In genomic region chr16:29734738-29735250, GRCm38 (mm10) we compare ENCODE assay signal across 9 mouse cellular contexts.
DNase-seq lines count a peak whose midpoint lies in the region; ATAC-seq lines count a peak whose summit lies in the region.
"Had no signal": no experiment of that assay in that cellular context is flagged by ENCODE, and none has a peak within 500 bp of the region (broad histone marks: within the 10 kb centered on the region; RNA-seq: fewer than 3 reads in every experiment).

No protein-coding gene starts in this region.

- H3K4me1 ChIP-seq in intestine, embryonic 14.5 days (replicated peaks; ENCODE audit: control insufficient read depth, insufficient read depth, low read length): peaks cover 28% of the 10 kb centered on the region
- H3K4me1 ChIP-seq in liver, embryonic 12.5 days: 0 out of 2 replicates have a peak, but pooled peaks cover 16% of the 10 kb centered on the region
- H3K4me1 ChIP-seq in neural tube, embryonic 14.5 days (ENCODE audit: control insufficient read depth, insufficient read depth, low read length): peaks cover 17% of the 10 kb centered on the region

- H3K4me3 ChIP-seq in intestine, embryonic 14.5 days (ENCODE audit: low read depth, low read length): no peak overlapping the region
- no peak overlapping the region for H3K4me3 ChIP-seq in liver, embryonic 12.5 days
- H3K4me3 ChIP-seq in neural tube, embryonic 14.5 days (ENCODE audit: low read depth, low read length): no peak overlapping the region
- H3K4me3 ChIP-seq: liver, embryonic 13.5 days had no signal

- no peaks in the 10 kb centered on the region for H3K9me3 ChIP-seq in intestine, embryonic 14.5 days (ENCODE audit: control insufficient read depth, low read length)
- no peaks in the 10 kb centered on the region for H3K9me3 ChIP-seq in liver, embryonic 12.5 days (replicated peaks)
- H3K9me3 ChIP-seq in neural tube, embryonic 14.5 days (ENCODE audit: control insufficient read depth, low read length): no peaks in the 10 kb centered on the region
- H3K9me3 ChIP-seq: liver, embryonic 13.5 days had no signal

- 9% methylated on average over 11 of the region's 12 CpGs for WGBS in intestine, embryonic 14.5 days
- WGBS in liver, embryonic 12.5 days (ENCODE audit: insufficient replicate concordance): 11% methylated on average over 11 of the region's 12 CpGs
- 5% methylated on average over 11 of the region's 12 CpGs for WGBS in neural tube, embryonic 14.5 days

- DNase-seq in 3T3-L1 (ENCODE audit: low read depth, low spot score): peak; percentile 90
- peak; percentile 49 for DNase-seq in R1 (ENCODE audit: low read depth, low spot score)
- peak; percentile 98 for DNase-seq in heart, adult 11 months
- peak; percentile 84 for DNase-seq in intestine, embryonic 14.5 days (ENCODE audit: low spot score)
- no peak for DNase-seq in thymus, postnatal 4 days
- no peak for DNase-seq in adrenal gland, postnatal 10 days
- DNase-seq: liver, embryonic 13.5 days had no signal

- H3K4me2 ChIP-seq in intestine, embryonic 14.5 days (ENCODE audit: low read length): no peak overlapping the region; the same call in 1 of the 2 replicates
- peak overlapping the region; percentile 24; the same call in 1 of the 2 replicates for H3K4me2 ChIP-seq in liver, embryonic 12.5 days
- peak overlapping the region; percentile 24; the same call in 1 of the 2 replicates for H3K4me2 ChIP-seq in neural tube, embryonic 14.5 days (ENCODE audit: low read depth, low read length)
- H3K4me2 ChIP-seq: liver, embryonic 13.5 days had no signal

- no peaks in the 10 kb centered on the region for H3K36me3 ChIP-seq in intestine, embryonic 14.5 days (ENCODE audit: control insufficient read depth, insufficient read depth, low read length)
- no peaks in the 10 kb centered on the region for H3K36me3 ChIP-seq in liver, embryonic 12.5 days
- H3K36me3 ChIP-seq in neural tube, embryonic 14.5 days (ENCODE audit: control insufficient read depth, insufficient read depth, low read length): no peaks in the 10 kb centered on the region
- H3K36me3 ChIP-seq: liver, embryonic 13.5 days had no signal

- no peak overlapping the region for H3K9ac ChIP-seq in intestine, embryonic 14.5 days (ENCODE audit: low read length)
- H3K9ac ChIP-seq in liver, embryonic 12.5 days: no peak overlapping the region
- no peak overlapping the region for H3K9ac ChIP-seq in neural tube, embryonic 14.5 days (replicated peaks; ENCODE audit: low read depth, low read length)
- H3K9ac ChIP-seq: liver, embryonic 13.5 days had no signal

- H3K27ac ChIP-seq in intestine, embryonic 14.5 days (ENCODE audit: low read depth): peak overlapping the region; percentile 78
- 0 out of 2 replicates have a peak overlapping the region, but pooled peaks have one; percentile 22 for H3K27ac ChIP-seq in liver, embryonic 12.5 days
- peak overlapping the region; percentile 16; the same call in 1 of the 2 replicates for H3K27ac ChIP-seq in neural tube, embryonic 14.5 days (ENCODE audit: low read depth, low read length)
- H3K27ac ChIP-seq: liver, embryonic 13.5 days had no signal

- H3K27me3 ChIP-seq in intestine, embryonic 14.5 days (replicated peaks; ENCODE audit: control insufficient read depth, insufficient read depth, low read length): no peaks in the 10 kb centered on the region
- H3K27me3 ChIP-seq in liver, embryonic 12.5 days (replicated peaks): peaks cover 81% of the 10 kb centered on the region
- H3K27me3 ChIP-seq in neural tube, embryonic 14.5 days (ENCODE audit: control insufficient read depth, insufficient read depth, low read length): peaks cover 34% of the 10 kb centered on the region

- ATAC-seq in intestine, embryonic 14.5 days (replicated peaks; ENCODE audit: low FRiP score, low TSS enrichment, low read depth): peak; percentile 57
- no peak for ATAC-seq in liver, embryonic 12.5 days
- peak; percentile 82 for ATAC-seq in neural tube, embryonic 14.5 days (ENCODE audit: low read depth)

Comparison
In these comparisons a context has a peak if more than half of its experiments do, and no peak if none do; other contexts are left out.
1. DNase-seq: peak in 3T3-L1 (single experiment), R1 (single experiment), heart, adult 11 months (single experiment) and intestine, embryonic 14.5 days (single experiment); none in thymus, postnatal 4 days (single experiment) and adrenal gland, postnatal 10 days (single experiment).
2. H3K27ac ChIP-seq: peak in every context shown above with its lines; median percentile 78 in intestine, embryonic 14.5 days; 22 in liver, embryonic 12.5 days; 16 in neural tube, embryonic 14.5 days.